Mouse (Mus musculus) left cerebral cortex, adult 2 months (tissue): ENCODE results near the gene Mrgpre. TPM values are rescaled to one million over a fixed set of nuclear protein-coding genes. Genes with fewer than 3 reads are reported as not detected.

Source experiments
- DNase-seq, 2 experiments: peaks; one replicate each; pipeline ENCODE4 v3.0.0; 2021 to 2022; ENCODE audit warnings: low spot score in 2 of 2, mixed read lengths in 1 of 2; ENCODE audit errors: extremely low spot score in 1 of 2
- H3K27ac ChIP-seq: fragments of 200-600 bp; 2 replicates; pipeline ENCODE4 v1.8.1; 2022
- H3K4me3 ChIP-seq: fragments of 200-600 bp; 2 replicates; pipeline ENCODE4 v1.8.1; 2022
- CTCF ChIP-seq: fragments of 200-600 bp; IDR thresholded peaks from 2 replicates; pipeline ENCODE4 v1.8.1; 2022; ENCODE audit warnings: antibody characterized with exemption, mild to moderate bottlenecking, moderate library complexity
- intact Hi-C: fragments of 180-260 bp; cut with DNase I; formaldehyde crosslinking; loops from one replicate; pipeline ENCODE4 v1.15.1; 2025
- total RNA-seq, 2 experiments: library from RNA; stranded (reverse); gene quantifications; 2 replicates each; pipeline ENCODE4 v1.2.3; 2021

Mrgpre gene
- total RNA-seq, 2 experiments from 2014 or later, result 5.5 to 7.0 TPM

DNA sequence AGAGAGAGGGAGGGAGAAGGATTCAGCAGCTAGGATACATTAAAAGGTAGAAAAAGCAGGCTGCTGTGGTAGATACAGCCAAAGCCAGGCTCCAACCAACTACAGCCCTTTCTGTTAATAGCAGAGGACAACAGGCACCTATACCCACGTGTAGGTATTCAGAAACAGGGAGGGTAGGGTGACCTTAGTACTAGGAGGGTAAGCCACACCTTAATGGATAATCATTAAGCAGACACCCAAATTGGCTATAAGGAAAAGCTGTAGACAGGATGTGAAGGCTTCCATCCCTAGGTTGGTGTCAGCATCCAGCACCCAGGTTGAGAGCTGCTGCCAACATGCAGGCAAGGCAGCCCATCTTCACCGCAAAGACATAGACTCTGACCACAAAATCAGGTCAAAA is 36.9 kb upstream of the Mrgpre start:
- intact Hi-C loops, result loop anchor here (5.0 to 10.0 kb wide), 3 partner anchors 86 to 734 kb away; partner anchors contain the start of gene Ppfia1
- no peak for TF ChIP-seq CTCF
- no peak for DNase-seq
- H3K4me3 ChIP-seq, result no peak overlapping the region
- no peak overlapping the region for H3K27ac ChIP-seq

- H3K4me3 ChIP-seq, result no peak overlapping the region
- intact Hi-C loops, result no loop called here
- no peak overlapping the region for H3K27ac ChIP-seq
- DNase-seq, result no peak
- TF ChIP-seq CTCF, result no peak
Measured at GRCm38 (mm10) chr7:143819201-143819600, 34.9 kb upstream of the Mrgpre start.

GRCm38 (mm10) chr7:143808909-143809308 is 24.6 kb upstream of the Mrgpre start:
- DNase-seq, result no peak
- no peak overlapping the region for H3K4me3 ChIP-seq
- no peak overlapping the region for H3K27ac ChIP-seq
- intact Hi-C loops, result no loop called here
- peak; percentile 45 for TF ChIP-seq CTCF

GRCm38 (mm10) chr7:143805199-143805624 is 20.9 kb upstream of the Mrgpre start:
- intact Hi-C loops, result no loop called here
- no peak for TF ChIP-seq CTCF
- DNase-seq, result no peak
- Histone ChIP-seq H3K4me3 (no peak overlapping the region), H3K27ac (no peak overlapping the region)

- Histone ChIP-seq H3K27ac (no peak overlapping the region), H3K4me3 (no peak overlapping the region)
- DNase-seq, result no peak
- intact Hi-C loops, result no loop called here
- no peak for TF ChIP-seq CTCF
Measured at GRCm38 (mm10) chr7:143801195-143802065, 17.1 kb upstream of the Mrgpre start.

DNA sequence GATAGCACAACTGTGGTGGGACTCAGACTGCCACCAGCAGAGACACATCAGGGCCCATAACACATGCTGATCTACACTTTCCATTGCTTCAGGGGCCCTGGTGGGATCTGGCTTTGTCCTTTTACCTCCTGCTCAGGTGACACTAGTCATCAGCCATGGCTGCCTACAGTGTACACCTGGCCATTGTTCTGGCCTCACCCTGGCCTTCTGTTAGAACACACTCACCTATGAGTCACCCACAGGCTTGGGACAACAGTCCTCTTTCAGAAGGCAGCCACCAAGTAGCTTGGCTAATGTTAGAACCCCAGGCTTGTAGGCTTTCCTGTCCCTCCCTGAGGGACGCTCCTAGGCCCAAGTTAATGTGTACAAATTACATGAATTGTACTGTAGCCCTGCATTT is 16.5 kb upstream of the Mrgpre start:
- no peak for TF ChIP-seq CTCF
- H3K27ac ChIP-seq, result no peak overlapping the region
- H3K4me3 ChIP-seq, result no peak overlapping the region
- no peak for DNase-seq
- intact Hi-C loops, result no loop called here

DNA sequence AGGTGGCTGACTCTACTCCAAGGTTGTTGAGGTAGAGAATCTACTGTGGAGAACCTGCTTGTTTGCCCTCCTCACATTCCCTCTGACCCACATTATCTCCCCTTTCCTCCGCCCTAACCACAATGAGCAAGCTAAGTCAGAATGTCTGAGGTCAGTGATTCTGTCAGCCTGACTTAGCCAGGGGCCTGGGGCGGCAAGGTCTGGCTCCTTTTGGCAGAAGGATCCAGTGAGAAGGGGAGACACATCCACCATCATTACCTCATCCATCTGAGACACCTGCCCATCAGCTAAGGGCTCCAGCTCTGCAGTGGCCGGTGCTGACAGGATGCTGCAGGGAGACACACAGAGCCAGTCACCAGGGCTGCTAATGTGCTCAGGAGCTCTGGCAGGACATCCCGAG is 14.5 kb upstream of the Mrgpre start:
- no peak for TF ChIP-seq CTCF
- H3K4me3 ChIP-seq, result no peak overlapping the region
- DNase-seq, result no peak
- H3K27ac ChIP-seq, result no peak overlapping the region
- intact Hi-C loops, result no loop called here

GRCm38 (mm10) chr7:143793121-143793520 is 8.8 kb upstream of the Mrgpre start:
- no peak overlapping the region for H3K4me3 ChIP-seq
- no peak overlapping the region for H3K27ac ChIP-seq
- intact Hi-C loops, result no loop called here
- no peak for DNase-seq
- peak; percentile 50 for TF ChIP-seq CTCF

DNA sequence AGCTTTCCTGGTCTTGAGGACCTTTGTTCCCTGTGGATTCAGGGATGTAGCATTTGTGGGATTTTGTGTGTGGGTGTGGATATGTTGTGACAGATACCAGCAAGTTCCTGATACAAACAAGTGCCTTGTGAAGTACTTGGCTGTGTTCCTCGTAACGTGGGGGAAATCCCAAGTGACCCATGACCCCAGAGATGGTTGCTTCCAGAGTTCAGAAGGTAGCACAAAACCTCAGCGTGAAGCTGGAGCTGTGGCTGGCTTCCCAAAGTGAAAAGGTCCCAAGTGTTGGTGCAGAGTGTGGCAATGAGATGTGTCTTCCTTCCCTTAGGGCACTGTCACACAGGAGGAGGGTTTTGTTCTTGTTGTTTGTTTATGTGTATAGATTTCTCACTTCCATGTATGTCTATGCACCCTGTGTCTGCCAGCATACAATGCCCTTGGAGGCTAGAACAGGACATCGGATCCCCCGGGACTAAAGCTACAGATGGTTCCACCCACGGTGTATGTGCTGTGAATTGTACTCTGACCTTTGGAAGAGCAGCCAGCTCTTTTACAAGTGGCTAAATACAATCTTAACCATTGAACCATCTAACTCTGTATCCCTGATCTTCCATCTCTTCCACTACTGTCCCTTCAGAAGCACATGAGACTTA is 8.2 kb upstream of the Mrgpre start:
- no peak for DNase-seq
- intact Hi-C loops, result no loop called here
- Histone ChIP-seq H3K4me3 (no peak overlapping the region), H3K27ac (no peak overlapping the region)
- TF ChIP-seq CTCF, result no peak

GRCm38 (mm10) chr7:143783378-143783995 is 813 bp downstream of the Mrgpre start:
- peak overlapping the region; percentile 88 for H3K27ac ChIP-seq
- intact Hi-C loops, result no loop called here
- peak in 1 of 2 experiments; percentile 21 for DNase-seq
- H3K4me3 ChIP-seq, result peak overlapping the region; percentile 46
- no peak for TF ChIP-seq CTCF

DNA sequence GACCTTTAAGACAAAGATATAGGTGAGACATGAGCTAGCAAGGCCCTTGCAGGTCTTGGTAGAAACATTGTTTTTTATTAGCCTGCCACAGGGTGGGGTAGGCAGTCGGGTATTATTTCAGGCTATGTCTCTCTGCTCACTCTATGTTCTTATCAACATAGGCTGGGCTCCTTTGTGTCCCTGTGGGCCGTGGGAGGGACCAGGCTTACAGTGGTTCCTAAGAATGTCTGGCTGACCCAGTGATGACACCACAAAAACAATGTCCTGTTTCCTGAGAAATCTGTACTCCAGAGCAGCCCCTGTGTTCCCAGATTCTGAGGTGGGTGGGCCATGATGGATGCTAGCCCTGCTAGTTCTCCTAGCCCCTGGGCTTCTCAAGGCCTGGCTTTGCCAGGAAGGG is 6.9 kb downstream of the Mrgpre start:
- no peak for TF ChIP-seq CTCF
- intact Hi-C loops, result no loop called here
- Histone ChIP-seq H3K27ac (no peak overlapping the region), H3K4me3 (no peak overlapping the region)
- no peak for DNase-seq

- intact Hi-C loops, result no loop called here
- no peak for DNase-seq
- no peak for TF ChIP-seq CTCF
Measured at GRCm38 (mm10) chr7:143776137-143776536, 8.2 kb downstream of the Mrgpre start.

More at GRCm38 (mm10) chr7:143776137-143776536, 8.2 kb downstream of the Mrgpre start:
- H3K4me3 ChIP-seq, result no peak overlapping the region
- H3K27ac ChIP-seq, result no peak overlapping the region
